Mouse (Mus musculus): Measurements from ENCODE around the gene Olfr788.

Gene Olfr788

DNA sequence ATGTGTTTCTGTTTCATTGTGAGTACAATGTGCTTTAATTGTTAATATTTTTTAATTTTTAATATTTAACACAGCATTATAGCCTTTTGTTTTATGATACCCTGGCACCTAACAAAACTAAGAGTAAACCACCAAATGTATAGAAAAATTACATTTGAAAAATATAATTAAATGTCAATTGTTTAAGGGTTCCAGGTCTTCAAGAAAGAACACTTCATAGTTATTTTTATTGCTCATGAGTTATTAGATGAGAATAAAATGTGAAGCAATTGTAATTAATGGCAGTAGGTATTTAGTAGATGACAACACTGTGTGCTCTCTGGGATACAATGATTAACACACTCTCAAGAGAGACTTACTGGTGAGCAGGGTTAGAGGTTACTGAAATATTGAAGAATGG lies at the start of gene Olfr788:
TSS of gene Olfr788 (plus strand) at position 301 of the 400 bp plus-strand sequence.
- in situ Hi-C loops (cut with MboI, MseI), result no loop called here

DNA sequence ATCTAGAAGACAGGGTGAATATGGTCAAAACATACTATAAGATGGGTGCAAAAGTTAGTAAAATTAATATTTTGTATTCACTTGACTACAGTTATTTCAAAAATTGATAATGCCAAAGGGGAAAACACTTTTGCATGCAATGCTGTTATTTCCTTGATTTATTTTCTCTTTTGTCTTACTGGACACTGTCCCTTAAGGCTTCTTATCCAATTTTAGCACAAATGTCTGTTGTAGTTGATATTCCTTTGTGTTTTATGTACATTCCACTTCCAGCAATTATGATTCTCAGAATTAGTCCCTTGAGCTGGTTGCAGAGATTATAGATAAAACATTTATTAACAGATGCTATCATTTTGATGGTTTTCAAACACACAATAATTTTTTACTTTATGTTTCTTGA lies 43.8 kb upstream of the Olfr788 start, which contains the start of gene Olfr786:
TSS of gene Olfr786 (plus strand) at position 301 of the 400 bp plus-strand sequence.
- in situ Hi-C loops (cut with MboI, MseI), result no loop called here

DNA sequence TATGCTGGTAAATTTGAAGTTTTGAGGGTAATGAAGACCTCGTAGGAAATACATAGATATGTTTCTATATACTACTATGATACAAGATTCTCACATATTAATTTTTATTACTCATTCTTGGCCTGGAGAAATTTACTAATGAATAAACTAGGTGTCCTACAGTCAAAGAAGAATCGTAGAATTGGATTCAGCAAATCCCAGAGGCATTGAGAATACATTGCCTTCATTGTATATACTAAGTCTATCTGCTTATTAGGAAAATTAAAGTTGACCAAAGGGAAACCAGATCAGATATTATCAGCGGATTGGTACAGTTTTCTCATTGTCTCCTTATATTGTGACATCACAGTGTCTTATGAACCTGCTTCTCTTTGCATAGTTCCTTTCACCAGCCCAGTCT lies 9.2 kb upstream of the Olfr788 start, which contains the start of gene Olfr787:
TSS of gene Olfr787 (plus strand) at position 301 of the 400 bp plus-strand sequence.
- in situ Hi-C loops (cut with MboI, MseI), result no loop called here

DNA sequence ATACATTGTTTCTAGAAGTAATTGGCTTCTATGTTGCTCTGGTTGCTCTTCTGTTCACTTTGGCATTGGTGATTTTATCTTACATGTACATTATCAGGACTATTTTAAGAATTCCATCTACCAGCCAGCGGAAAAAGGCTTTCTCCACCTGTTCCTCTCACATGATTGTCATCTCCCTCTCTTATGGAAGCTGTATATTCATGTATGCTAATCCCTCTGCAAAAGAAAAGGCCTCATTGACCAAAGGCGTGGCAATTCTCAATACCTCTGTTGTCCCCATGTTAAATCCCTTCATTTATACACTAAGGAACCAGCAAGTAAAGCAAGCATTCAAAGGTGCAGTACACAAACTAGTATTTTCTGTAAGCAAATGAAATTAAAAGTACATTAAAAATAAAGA lies 2.5 kb downstream of the Olfr788 start:
- in situ Hi-C loops (cut with MboI, MseI), result no loop called here

DNA sequence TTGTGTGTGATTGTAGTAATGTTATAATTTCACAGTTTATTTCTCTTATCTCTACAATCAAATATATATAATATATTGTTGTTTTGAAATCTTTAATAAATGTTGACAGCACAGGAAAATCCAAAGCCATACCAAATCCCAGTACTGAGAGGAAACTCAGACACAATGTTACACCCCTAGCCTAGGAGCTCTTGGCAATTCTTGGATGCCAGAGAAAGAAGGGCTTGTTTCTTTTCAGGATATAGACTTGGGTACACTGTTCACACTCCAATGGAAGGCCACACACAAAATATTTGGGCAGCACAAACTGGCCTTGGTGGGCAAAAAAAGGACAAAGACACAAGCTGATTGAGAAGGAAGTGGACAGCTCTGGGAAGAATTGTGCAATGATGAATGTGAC lies 2.9 kb downstream of the Olfr788 start:
- in situ Hi-C loops (cut with MboI, MseI), result no loop called here

DNA sequence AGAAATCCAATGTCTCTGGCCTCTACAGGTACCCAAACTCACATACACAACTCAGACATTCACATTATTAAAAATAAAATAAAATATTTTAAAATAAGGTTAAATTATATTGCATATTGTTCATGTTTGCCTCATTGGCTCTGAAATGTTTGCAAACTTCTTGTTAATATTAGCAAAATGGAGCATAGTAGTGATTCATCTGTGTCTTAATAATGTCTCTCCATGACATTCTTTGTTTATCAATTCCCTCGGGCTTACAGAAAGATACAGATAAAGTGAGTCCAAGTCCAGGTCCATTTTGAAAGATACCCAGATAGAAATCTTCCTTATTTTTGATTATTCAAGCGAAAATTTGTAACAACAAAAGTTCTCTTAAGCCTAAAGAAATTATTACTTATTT lies 13.7 kb downstream of the Olfr788 start, which contains the start of gene Olfr789:
TSS of gene Olfr789 (plus strand) at position 301 of the 400 bp plus-strand sequence.
- in situ Hi-C loops (cut with MboI, MseI), result loop anchor here (5.0 kb wide), 1 partner anchor 177 kb away; no protein-coding TSS in a partner anchor

DNA sequence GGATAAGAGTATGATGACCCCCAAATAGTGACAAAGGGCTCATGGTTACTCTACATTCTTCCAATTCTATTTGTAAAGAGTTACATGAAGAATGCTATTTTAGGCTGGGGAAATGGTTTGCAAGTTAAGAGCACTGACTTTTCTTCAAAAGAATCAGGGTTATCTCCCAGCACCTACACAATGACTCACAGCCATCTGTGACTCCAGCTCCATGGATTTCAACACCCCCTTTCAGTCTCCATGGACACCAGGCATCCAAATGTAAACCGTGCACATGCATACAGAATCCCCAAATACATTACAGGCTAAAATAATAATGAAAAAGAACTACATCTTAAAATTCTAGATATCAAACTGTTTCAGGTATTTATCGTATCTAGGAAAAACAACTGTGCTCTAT lies 19.3 kb downstream of the Olfr788 start:
- in situ Hi-C loops (cut with MboI, MseI), result no loop called here

DNA sequence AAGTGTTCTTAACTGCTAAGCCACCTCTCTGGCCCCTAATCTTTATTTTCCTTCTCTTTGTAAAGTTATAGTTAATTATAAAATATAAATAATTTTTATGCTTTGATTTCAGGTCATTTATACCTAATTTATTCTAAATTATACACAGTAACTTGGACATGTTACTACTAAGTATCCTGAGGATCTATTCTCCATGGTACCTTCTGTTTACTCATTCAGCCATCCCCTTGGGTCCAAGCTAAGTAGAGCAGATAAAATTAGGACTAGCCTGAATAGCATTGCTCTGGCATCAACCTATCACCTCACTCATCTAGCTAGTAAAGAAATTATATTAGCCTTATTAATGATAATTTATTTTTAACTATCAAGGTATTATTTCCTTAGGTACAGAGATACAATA lies 27.4 kb downstream of the Olfr788 start, which contains the start of gene Olfr790:
TSS of gene Olfr790 (plus strand) at position 301 of the 400 bp plus-strand sequence.
- in situ Hi-C loops (cut with MboI, MseI), result no loop called here

DNA sequence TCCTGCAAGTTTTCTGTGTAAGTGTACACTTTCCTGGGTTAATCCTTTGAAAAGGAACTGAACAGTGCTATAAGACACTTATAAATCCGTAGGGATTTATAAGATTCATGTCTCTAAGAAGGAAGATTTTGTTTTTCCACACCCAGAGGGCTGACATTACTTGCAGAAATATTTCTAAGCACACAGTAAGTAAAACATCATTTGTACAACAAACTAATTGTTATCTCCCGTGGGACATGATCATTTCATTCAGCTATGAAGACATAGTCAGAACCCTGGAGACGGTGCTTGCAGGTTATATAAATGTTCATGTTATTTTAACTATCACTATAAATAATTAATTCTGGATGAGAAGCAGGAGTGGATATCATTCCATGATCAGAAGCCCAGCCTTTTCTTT lies 50.7 kb downstream of the Olfr788 start, which contains the start of gene Olfr791:
TSS of gene Olfr791 (plus strand) at position 301 of the 400 bp plus-strand sequence.
- in situ Hi-C loops (cut with MboI, MseI), result no loop called here
